Mouse (Mus musculus): ENCODE measurements around the gene Cox6a1.

The Cox6a1 gene

GRCm38 (mm10) chr5:115300035-115300744 lies 48.6 kb downstream of the Cox6a1 start:
- peak; percentile 87 for DNase-seq

- DNase-seq, result no peak
Observed at GRCm38 (mm10) chr5:115296347-115296746, 52.4 kb downstream of the Cox6a1 start.

All from retina, postnatal 1 day (tissue).